Mouse (Mus musculus) yolk sac, embryonic 10.5 days (tissue): Measurements from ENCODE around the gene Notch4.

ENCODE experiments used
- DNase-seq: peaks from one replicate; pipeline ENCODE4 v3.0.0-alpha.2; 2017; ENCODE audit warnings: low spot score

The Notch4 gene

DNA sequence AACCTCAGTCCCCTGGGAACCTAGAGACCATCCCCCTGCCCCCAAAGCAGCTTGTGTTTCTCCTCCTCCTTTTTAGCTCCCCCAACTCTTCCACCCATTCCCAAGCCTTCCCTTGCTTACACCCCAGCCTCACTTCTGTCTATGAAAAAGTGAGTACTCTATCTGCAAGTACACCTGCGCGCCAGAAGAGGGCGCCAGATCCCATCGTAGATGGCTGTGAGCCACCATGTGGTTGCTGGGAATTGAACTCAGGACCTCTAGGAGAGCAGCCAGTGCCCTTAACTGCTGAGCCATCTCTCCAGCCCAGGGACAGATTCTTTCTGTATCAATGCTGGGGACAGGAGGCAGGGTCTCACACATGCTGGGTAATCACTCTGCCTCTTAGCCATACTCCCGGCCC lies 7.8 kb downstream of the Notch4 start:
- no peak for DNase-seq

GRCm38 (mm10) chr17:34572361-34572760 lies 8.3 kb downstream of the Notch4 start:
- no peak for DNase-seq

GRCm38 (mm10) chr17:34576577-34576976 lies 12.5 kb downstream of the Notch4 start:
- DNase-seq: no peak

DNA sequence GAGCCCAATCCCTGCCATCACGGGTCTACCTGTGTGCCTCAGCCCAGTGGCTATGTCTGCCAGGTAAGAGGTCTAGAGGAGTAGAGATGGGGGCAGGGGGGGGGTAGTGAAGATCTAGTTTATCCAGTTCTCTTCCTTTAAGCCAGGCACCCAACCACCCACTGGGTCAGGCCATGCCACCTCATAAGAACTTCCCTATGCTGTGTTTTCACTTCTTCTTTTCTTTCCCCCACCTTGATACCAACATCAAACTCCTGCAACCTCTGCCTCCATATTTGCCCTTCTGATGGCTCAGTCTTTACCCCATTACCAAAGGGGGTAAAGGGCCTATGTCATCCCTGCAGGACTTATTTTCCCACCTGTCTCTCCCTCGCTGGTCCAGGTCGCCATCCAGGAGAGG lies 14.0 kb downstream of the Notch4 start:
- DNase-seq: no peak

GRCm38 (mm10) chr17:34582528-34582927 lies 18.5 kb downstream of the Notch4 start:
- no peak for DNase-seq

- no peak for DNase-seq
These were observed 19.3 kb downstream of the Notch4 start for GRCm38 (mm10) chr17:34583397-34583796.

GRCm38 (mm10) chr17:34583819-34584218 lies 19.8 kb downstream of the Notch4 start:
- DNase-seq: no peak

- DNase-seq: no peak
These were observed 21.1 kb downstream of the Notch4 start for GRCm38 (mm10) chr17:34585121-34585520.

- DNase-seq: no peak
These were observed 22.1 kb downstream of the Notch4 start for GRCm38 (mm10) chr17:34585877-34586771.

DNA sequence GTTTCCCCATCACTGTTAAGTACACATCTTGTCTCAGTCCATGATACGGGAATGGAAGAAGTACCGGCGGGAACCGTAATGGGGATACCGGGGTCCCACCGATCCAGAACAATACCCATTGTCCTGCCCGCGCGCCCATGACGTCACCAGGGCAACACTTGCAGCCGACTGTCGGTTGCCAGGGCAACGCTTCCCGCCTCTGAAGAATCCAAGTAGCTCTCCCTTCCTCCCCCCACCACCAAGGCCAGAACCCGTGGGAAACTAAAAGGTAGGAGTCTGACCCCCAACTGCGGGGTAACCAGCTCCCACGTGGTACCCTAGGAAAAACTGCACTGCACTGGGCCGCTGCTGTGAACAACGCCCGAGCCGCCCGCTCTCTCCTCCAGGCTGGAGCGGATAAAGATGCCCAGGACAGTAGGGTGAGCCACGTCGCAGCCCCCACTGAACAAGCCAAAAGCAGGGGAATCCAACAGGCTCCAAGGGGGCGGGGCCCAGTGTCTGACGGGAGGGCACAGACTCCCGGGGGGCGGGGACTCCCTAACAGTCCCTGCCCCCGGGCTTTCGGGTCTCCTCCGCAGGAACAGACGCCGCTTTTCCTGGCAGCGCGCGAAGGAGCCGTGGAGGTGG lies 22.8 kb downstream of the Notch4 start:
- peak; percentile 95 for DNase-seq

DNA sequence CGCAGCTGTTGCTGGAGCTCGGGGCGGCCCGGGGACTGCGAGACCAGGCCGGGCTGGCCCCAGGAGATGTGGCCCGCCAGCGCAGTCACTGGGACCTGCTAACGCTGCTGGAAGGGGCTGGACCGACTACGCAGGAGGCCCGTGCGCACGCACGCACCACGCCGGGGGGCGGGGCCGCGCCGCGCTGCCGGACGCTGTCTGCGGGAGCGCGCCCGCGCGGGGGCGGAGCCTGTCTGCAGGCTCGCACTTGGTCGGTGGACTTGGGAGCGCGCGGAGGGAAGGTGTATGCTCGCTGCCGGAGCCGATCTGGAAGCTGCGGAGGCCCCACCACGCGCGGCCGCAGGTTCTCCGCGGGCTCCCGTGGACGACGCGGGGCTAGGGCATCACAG lies 23.3 kb downstream of the Notch4 start:
- peak; percentile 96 for DNase-seq

DNA sequence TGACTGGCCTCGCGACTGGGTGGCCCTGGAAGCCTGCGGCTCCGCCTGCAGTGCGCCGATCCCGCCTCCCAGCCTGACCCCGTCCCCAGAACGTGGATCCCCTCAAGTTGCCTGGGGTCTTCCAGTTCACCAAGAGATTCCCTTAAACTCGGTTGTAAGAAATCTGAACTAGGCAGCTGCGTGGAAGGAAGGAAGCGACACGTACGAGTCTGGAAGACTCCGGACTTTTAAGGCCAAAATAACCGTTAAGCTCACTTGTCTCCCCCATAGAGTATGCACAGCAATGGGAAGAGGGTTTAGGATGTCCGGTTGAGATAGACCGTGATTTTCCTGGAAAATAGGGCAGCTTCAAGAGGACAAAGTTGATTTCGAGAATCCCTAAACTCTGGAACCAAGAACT lies 23.7 kb downstream of the Notch4 start:
- DNase-seq: no peak

DNA sequence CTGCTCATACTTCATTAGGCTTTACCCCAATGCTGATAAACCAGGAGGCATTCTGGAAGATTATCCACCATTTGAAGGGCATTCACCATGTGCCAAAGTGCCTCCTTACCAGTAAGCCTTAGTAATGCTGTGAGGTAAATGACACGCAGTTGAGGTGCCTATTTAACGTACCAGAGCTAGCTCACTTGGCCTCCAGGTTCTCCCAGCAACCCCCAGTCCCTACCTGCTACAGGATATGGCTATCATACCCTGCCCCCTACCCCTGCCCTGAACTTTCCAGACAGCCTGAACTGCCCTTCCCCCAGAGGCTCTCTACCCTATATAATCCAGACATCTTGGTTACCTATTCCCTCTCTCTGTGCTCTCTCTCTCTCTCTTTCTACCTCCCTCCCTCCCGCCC lies 24.7 kb downstream of the Notch4 start:
- no peak for DNase-seq

- no peak for DNase-seq
These were observed 25.1 kb downstream of the Notch4 start for GRCm38 (mm10) chr17:34589206-34589605.

GRCm38 (mm10) chr17:34589681-34590101 lies 25.6 kb downstream of the Notch4 start, which contains the start of gene Gpsm3:
Gene Gpsm3, plus strand, starts transcription at chr17:34589806.
- DNase-seq: peak; percentile 51

- DNase-seq: no peak
These were observed 26.3 kb downstream of the Notch4 start for GRCm38 (mm10) chr17:34590154-34590987.

GRCm38 (mm10) chr17:34591029-34591993 lies 27.2 kb downstream of the Notch4 start, which contains the start of gene Pbx2:
Gene Pbx2, plus strand, starts transcription at chr17:34591266.
- peak; percentile 43 for DNase-seq

DNA sequence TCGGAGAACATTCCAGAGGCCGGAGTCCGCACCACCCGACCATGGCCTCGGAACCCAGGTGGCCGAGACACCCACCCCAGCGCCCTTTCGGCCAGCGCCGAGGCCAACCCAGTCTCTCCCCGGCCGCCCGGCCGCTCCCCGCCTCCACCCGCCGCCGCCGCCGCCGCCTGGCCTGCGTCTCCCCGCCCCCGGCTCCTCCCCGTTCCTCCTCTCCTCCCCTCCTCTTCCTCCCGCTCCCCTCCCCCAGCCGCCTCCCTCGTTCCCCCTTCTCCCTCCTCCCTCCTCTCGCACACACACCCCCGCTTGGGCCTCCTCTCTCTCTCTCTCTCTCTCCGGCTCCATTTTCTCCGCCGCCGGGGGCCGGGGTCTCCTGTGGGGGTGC lies 27.9 kb downstream of the Notch4 start:
- peak; percentile 97 for DNase-seq

DNA sequence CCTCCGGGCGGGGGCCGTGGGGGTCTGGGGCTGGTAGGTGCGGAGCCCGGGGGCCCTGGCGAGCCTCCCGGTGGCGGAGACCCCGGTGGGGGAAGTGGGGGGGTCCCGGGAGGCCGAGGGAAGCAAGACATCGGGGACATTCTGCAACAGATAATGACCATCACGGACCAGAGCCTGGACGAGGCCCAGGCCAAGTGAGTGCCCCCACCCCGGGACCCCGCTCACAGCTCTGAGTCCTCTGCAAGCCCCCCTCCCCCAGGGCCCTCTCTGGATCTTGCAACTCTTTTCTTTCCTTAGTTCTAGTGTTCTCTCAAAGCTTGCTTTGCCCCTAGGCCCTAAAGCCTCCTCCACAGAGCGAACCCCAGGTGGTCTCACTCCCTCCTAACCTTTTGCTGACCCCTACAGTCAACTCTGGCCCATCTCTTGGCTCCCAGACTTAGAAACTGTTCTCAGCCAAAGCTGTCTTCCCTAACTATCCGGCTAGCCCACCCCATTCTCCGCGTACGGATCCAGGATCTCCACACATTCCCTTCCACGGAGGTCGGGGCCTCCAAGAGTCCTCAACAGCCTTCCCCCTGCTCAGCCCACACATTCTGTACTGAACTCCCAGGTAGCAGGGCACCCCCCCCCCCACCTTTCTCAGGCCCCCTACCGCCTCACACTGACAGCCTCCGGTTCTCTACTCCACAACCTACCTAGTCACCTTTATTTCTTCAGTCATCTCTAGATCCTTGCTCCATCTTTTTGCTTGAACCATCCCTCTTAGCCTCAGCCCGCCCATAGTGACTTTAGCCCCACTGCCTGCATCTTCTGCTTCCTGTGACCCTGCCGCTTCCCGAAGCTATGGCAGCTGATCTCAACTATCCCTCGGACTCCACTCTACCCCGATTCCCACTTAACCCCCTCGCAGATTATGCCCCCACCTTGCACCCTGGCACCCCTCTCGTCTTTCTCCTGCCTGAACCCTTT lies 28.8 kb downstream of the Notch4 start:
- DNase-seq: peak; percentile 47
